ENCODE assay signal across 8 mouse cellular contexts in the genomic region with DNA sequence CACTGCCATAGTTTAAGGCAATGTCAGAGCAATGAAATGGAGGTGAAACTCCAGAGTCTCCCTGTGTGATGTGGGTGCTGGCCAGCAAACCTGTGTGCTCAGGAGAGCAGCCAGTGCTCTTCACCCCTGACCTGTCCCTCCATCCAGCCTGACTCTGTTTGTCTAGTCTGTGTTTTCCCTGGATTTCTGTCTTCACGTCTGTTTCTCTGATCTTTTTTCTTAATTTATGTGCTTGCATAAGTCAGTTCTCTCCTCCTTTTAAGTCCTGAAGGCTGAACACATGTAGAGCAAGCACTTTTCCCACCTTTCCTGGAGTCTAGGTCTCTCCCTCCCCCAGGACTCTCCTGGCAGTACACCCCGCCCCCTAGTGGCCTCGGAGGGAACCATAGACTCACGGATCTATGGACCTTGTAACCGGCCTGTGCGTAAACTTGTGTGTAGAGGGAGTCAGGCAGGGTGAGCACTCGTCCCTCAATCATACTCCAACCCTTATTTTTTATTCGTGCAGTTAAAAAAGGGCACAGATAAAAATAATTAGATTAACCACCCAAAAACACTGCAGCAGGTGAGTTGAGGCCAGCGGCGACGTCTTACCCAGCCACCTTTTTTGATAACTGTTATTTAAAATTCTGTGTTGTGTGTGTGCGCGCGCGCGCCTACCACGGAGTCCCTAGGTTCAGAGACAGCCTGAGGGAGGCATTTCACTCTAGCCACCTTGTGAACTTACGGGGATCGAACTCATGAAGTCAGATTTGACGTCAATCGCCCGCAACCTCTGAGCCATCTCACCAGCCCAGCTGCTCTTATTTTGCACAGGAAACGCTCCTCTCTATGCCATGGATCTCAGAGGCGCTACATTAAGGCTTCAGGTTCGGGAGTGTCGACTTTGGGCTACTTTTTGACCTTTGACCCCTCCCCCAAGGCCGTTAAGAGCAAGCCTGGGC. TPM values are rescaled to one million over a fixed set of nuclear protein-coding genes. Genes with fewer than 3 reads are reported as not detected.
A peak's percentile ranks its signal among the peaks of the same experiment; 100 is the strongest.
DNase-seq lines count a peak whose midpoint lies in the region; ATAC-seq and TF ChIP-seq lines count a peak whose summit lies in the region.

No protein-coding gene starts in this region.

- peak; percentile 90 for DNase-seq in A20 (ENCODE audit: low read depth, low spot score)
- DNase-seq in naive thymus-derived CD4-positive, alpha-beta T cell, adult 2 months (ENCODE audit: low read depth) = peak; percentile 91
- peak; percentile 90 for DNase-seq in splenic B cell, adult 2 months (ENCODE audit: low read depth, low spot score)

- H3K9me3 ChIP-seq in heart, embryonic 11.5 days (replicated peaks; ENCODE audit: control insufficient read depth, low read length) = no peaks in the 10 kb centered on the region
- no peaks in the 10 kb centered on the region for H3K9me3 ChIP-seq in kidney, embryonic 16.5 days (ENCODE audit: low read length)
- H3K9me3 ChIP-seq in liver, embryonic 12.5 days (replicated peaks) = no peaks in the 10 kb centered on the region

- TF ChIP-seq POLR2A in bone marrow macrophage, adult 2 months (IDR thresholded peaks at IDR 0.05; ENCODE audit: borderline replicate concordance, low read depth, low read length) = no peak
- TF ChIP-seq POLR2A in embryonic fibroblast, embryonic 13.5 days (IDR thresholded peaks at IDR 0.05; ENCODE audit: low read depth, low read length) = 0 out of 2 replicates have a peak, but pooled peaks have one; percentile 43

- H3K4me2 ChIP-seq in heart, embryonic 11.5 days = peak overlapping the region; percentile 73
- H3K4me2 ChIP-seq in kidney, embryonic 16.5 days (replicated peaks; ENCODE audit: low read depth, low read length) = peak overlapping the region; percentile 61
- peak overlapping the region; percentile 81 for H3K4me2 ChIP-seq in liver, embryonic 12.5 days

- no peaks in the 10 kb centered on the region for H3K27me3 ChIP-seq in heart, embryonic 11.5 days (ENCODE audit: control insufficient read depth, insufficient read depth, low read length)
- no peaks in the 10 kb centered on the region for H3K27me3 ChIP-seq in kidney, embryonic 16.5 days (ENCODE audit: insufficient read depth, low read length)
- H3K27me3 ChIP-seq in liver, embryonic 12.5 days (replicated peaks) = no peaks in the 10 kb centered on the region
- H3K27me3 ChIP-seq in splenic B cell, adult 2 months (ENCODE audit: control insufficient read depth, insufficient read depth, low read length, poor library complexity, severe bottlenecking) = no peaks in the 10 kb centered on the region

- H3K9ac ChIP-seq in heart, embryonic 11.5 days (ENCODE audit: low read depth, low read length) = peak overlapping the region; percentile 85
- H3K9ac ChIP-seq in kidney, embryonic 16.5 days (replicated peaks; ENCODE audit: low read length) = peak overlapping the region; percentile 72
- peak overlapping the region; percentile 98 for H3K9ac ChIP-seq in liver, embryonic 12.5 days

- 0 out of 2 replicates have a peak, but pooled peaks cover 2% of the 10 kb centered on the region for H3K36me3 ChIP-seq in heart, embryonic 11.5 days (ENCODE audit: control insufficient read depth, insufficient read depth, low read length)
- peaks cover 10% of the 10 kb centered on the region; the same call in 1 of the 2 replicates for H3K36me3 ChIP-seq in kidney, embryonic 16.5 days (ENCODE audit: insufficient read depth, low read length)
- H3K36me3 ChIP-seq in liver, embryonic 12.5 days = peaks cover 27% of the 10 kb centered on the region
- H3K36me3 ChIP-seq in splenic B cell, adult 2 months (ENCODE audit: control insufficient read depth, insufficient read depth, low read length, poor library complexity, severe bottlenecking) = peaks cover under 1% of the 10 kb centered on the region; the same call in 1 of the 2 replicates

- WGBS in heart, embryonic 11.5 days (ENCODE audit: insufficient replicate concordance) = 2% methylated on average over 27 of the region's 27 CpGs
- 2% methylated on average over 27 of the region's 27 CpGs for WGBS in kidney, embryonic 16.5 days
- 1% methylated on average over 27 of the region's 27 CpGs for WGBS in liver, embryonic 12.5 days (ENCODE audit: insufficient replicate concordance)

- H3K4me1 ChIP-seq in bone marrow macrophage, adult 2 months (ENCODE audit: control insufficient read depth, insufficient read depth, low read length) = peaks cover 12% of the 10 kb centered on the region
- peaks cover 5% of the 10 kb centered on the region; the same call in 1 of the 2 replicates for H3K4me1 ChIP-seq in embryonic fibroblast, embryonic 13.5 days (ENCODE audit: control insufficient read depth, insufficient read depth, low read length)
- peaks cover 20% of the 10 kb centered on the region for H3K4me1 ChIP-seq in heart, embryonic 11.5 days (ENCODE audit: control insufficient read depth, insufficient read depth, low read length)
- peaks cover 34% of the 10 kb centered on the region for H3K4me1 ChIP-seq in kidney, embryonic 16.5 days (ENCODE audit: insufficient read depth, low read length)
- peaks cover 42% of the 10 kb centered on the region for H3K4me1 ChIP-seq in liver, embryonic 12.5 days

- H3K27ac ChIP-seq in bone marrow macrophage, adult 2 months (ENCODE audit: insufficient read depth, low read depth, low read length) = peak overlapping the region; percentile 79
- peak overlapping the region; percentile 77 for H3K27ac ChIP-seq in embryonic fibroblast, embryonic 13.5 days (ENCODE audit: insufficient read depth, low read length)
- peak overlapping the region; percentile 90 for H3K27ac ChIP-seq in heart, embryonic 11.5 days (ENCODE audit: low read depth, low read length)
- peak overlapping the region; percentile 92 for H3K27ac ChIP-seq in kidney, embryonic 16.5 days (ENCODE audit: low read length)
- peak overlapping the region; percentile 95 for H3K27ac ChIP-seq in liver, embryonic 12.5 days

- H3K4me3 ChIP-seq in bone marrow macrophage, adult 2 months (ENCODE audit: insufficient read depth, low read length) = peak overlapping the region; percentile 72
- H3K4me3 ChIP-seq in embryonic fibroblast, embryonic 13.5 days (ENCODE audit: insufficient read depth, low read length) = peak overlapping the region; percentile 57
- peak overlapping the region; percentile 94 for H3K4me3 ChIP-seq in heart, embryonic 11.5 days (ENCODE audit: low read depth, low read length)
- peak overlapping the region; percentile 90 for H3K4me3 ChIP-seq in kidney, embryonic 16.5 days (ENCODE audit: low read length)
- H3K4me3 ChIP-seq in liver, embryonic 12.5 days = peak overlapping the region; percentile 94

- TF ChIP-seq CTCF in bone marrow macrophage, adult 2 months (IDR thresholded peaks at IDR 0.05; ENCODE audit: low read depth, low read length) = peak; percentile 74
- peak; percentile 76 for TF ChIP-seq CTCF in embryonic fibroblast, embryonic 13.5 days (IDR thresholded peaks at IDR 0.05; ENCODE audit: borderline replicate concordance, insufficient read depth, low read length)

- ATAC-seq in heart, embryonic 11.5 days (replicated peaks; ENCODE audit: insufficient number of reproducible peaks, low FRiP score, low TSS enrichment) = no peak; the same call in 1 of the 2 replicates
- peak; percentile 80 for ATAC-seq in kidney, embryonic 16.5 days (ENCODE audit: low FRiP score, low TSS enrichment)
- peak; percentile 59 for ATAC-seq in liver, embryonic 12.5 days

RNA-seq across cellular contexts. Expression of a gene that starts 1.0 kb away (rescaled TPM):
- 104 TPM in 2 replicates for polyA plus RNA-seq in bone marrow macrophage, adult 2 months (2012; ENCODE audit: insufficient read depth, insufficient read length, missing spikeins)
- polyA plus RNA-seq in embryonic fibroblast, embryonic 13.5 days (2011; ENCODE audit: insufficient read length, low read depth, missing spikeins) = 80.8 and 91.7 TPM in 2 replicates
- polyA plus RNA-seq in heart, embryonic 11.5 days (2014; fragmentation: Nextera tagmentation; extraction: Ambion mirVana) = 16.5 and 20.0 TPM in 2 replicates
- polyA plus RNA-seq in kidney, embryonic 16.5 days (2015; fragmentation: Nextera tagmentation; extraction: Ambion mirVana) = 18.2 and 20.2 TPM in 2 replicates
- polyA plus RNA-seq in liver, embryonic 12.5 days (2016; fragmentation: Nextera tagmentation; extraction: Ambion mirVana) = 18.6 and 19.8 TPM in 2 replicates

RNA-seq across cellular contexts. Expression of a gene that starts 9.2 kb away (rescaled TPM):
- polyA plus RNA-seq in bone marrow macrophage, adult 2 months (2012; ENCODE audit: insufficient read depth, insufficient read length, missing spikeins) = 54.5 and 55.8 TPM in 2 replicates
- 50.7 and 53.5 TPM in 2 replicates for polyA plus RNA-seq in embryonic fibroblast, embryonic 13.5 days (2011; ENCODE audit: insufficient read length, low read depth, missing spikeins)
- polyA plus RNA-seq in heart, embryonic 11.5 days (2014; fragmentation: Nextera tagmentation; extraction: Ambion mirVana) = 8.4 and 9.6 TPM in 2 replicates
- 16.1 and 17.6 TPM in 2 replicates for polyA plus RNA-seq in kidney, embryonic 16.5 days (2015; fragmentation: Nextera tagmentation; extraction: Ambion mirVana)
- 15.0 and 15.4 TPM in 2 replicates for polyA plus RNA-seq in liver, embryonic 12.5 days (2016; fragmentation: Nextera tagmentation; extraction: Ambion mirVana)

RNA-seq across cellular contexts. Expression of a gene that starts 23.8 kb away (rescaled TPM):
- polyA plus RNA-seq in bone marrow macrophage, adult 2 months (2012; ENCODE audit: insufficient read depth, insufficient read length, missing spikeins) = 198 TPM in 2 replicates
- polyA plus RNA-seq in embryonic fibroblast, embryonic 13.5 days (2011; ENCODE audit: insufficient read length, low read depth, missing spikeins) = 202 and 250 TPM in 2 replicates
- polyA plus RNA-seq in heart, embryonic 11.5 days (2014; fragmentation: Nextera tagmentation; extraction: Ambion mirVana) = 772 and 785 TPM in 2 replicates
- 676 and 688 TPM in 2 replicates for polyA plus RNA-seq in kidney, embryonic 16.5 days (2015; fragmentation: Nextera tagmentation; extraction: Ambion mirVana)
- 393 and 419 TPM in 2 replicates for polyA plus RNA-seq in liver, embryonic 12.5 days (2016; fragmentation: Nextera tagmentation; extraction: Ambion mirVana)

RNA-seq across cellular contexts. Expression of a gene that starts 26.0 kb away (rescaled TPM):
- polyA plus RNA-seq in bone marrow macrophage, adult 2 months (2012; ENCODE audit: insufficient read depth, insufficient read length, missing spikeins) = 2.0 and 2.9 TPM in 2 replicates
- 24.1 and 28.4 TPM in 2 replicates for polyA plus RNA-seq in embryonic fibroblast, embryonic 13.5 days (2011; ENCODE audit: insufficient read length, low read depth, missing spikeins)
- 2.5 and 2.7 TPM in 2 replicates for polyA plus RNA-seq in heart, embryonic 11.5 days (2014; fragmentation: Nextera tagmentation; extraction: Ambion mirVana)
- 6.4 and 7.3 TPM in 2 replicates for polyA plus RNA-seq in kidney, embryonic 16.5 days (2015; fragmentation: Nextera tagmentation; extraction: Ambion mirVana)
- 0.94 and 0.96 TPM in 2 replicates for polyA plus RNA-seq in liver, embryonic 12.5 days (2016; fragmentation: Nextera tagmentation; extraction: Ambion mirVana)

RNA-seq across cellular contexts. Expression of a gene that starts 33.5 kb away (rescaled TPM):
- polyA plus RNA-seq in bone marrow macrophage, adult 2 months (2012; ENCODE audit: insufficient read depth, insufficient read length, missing spikeins) = 32.9 and 40.5 TPM in 2 replicates
- 101 TPM in 2 replicates for polyA plus RNA-seq in embryonic fibroblast, embryonic 13.5 days (2011; ENCODE audit: insufficient read length, low read depth, missing spikeins)
- 29.5 and 31.9 TPM in 2 replicates for polyA plus RNA-seq in heart, embryonic 11.5 days (2014; fragmentation: Nextera tagmentation; extraction: Ambion mirVana)
- polyA plus RNA-seq in kidney, embryonic 16.5 days (2015; fragmentation: Nextera tagmentation; extraction: Ambion mirVana) = 15.9 and 16.8 TPM in 2 replicates
- 5.7 and 6.3 TPM in 2 replicates for polyA plus RNA-seq in liver, embryonic 12.5 days (2016; fragmentation: Nextera tagmentation; extraction: Ambion mirVana)
